Mouse (Mus musculus): ENCODE data around the gene Rffl. TPM values are rescaled to one million over a fixed set of nuclear protein-coding genes. Genes with fewer than 3 reads are reported as not detected.

Rffl gene
- polyA plus RNA-seq, 1 experiment = 12.7 TPM

GRCm38 (mm10) chr11:82901606-82902310, 30.7 kb upstream of the Rffl start:
- no peak overlapping the region for H3K4me3 ChIP-seq (ENCODE audit: insufficient read depth, low read length)
- TF ChIP-seq POLR2A (IDR thresholded peaks at IDR 0.05; ENCODE audit: extremely low read depth, insufficient read depth, low read length) = no peak
- TF ChIP-seq CTCF (IDR thresholded peaks at IDR 0.05; ENCODE audit: extremely low read depth, insufficient read depth, low read length) = no peak

GRCm38 (mm10) chr11:82899720-82900119, 28.7 kb upstream of the Rffl start:
- Histone ChIP-seq H3K4me3 (ENCODE audit: insufficient read depth, low read length) (no peak overlapping the region), H3K27ac (ENCODE audit: insufficient read depth, low read length) (no peak overlapping the region), H3K4me1 (ENCODE audit: control insufficient read depth, insufficient read depth, low read length) (no peaks in the 10 kb centered on the region)
- no peak for TF ChIP-seq CTCF (IDR thresholded peaks at IDR 0.05; ENCODE audit: extremely low read depth, insufficient read depth, low read length)
- TF ChIP-seq POLR2A (IDR thresholded peaks at IDR 0.05; ENCODE audit: extremely low read depth, insufficient read depth, low read length) = no peak

More at GRCm38 (mm10) chr11:82901606-82902310, 30.7 kb upstream of the Rffl start:
- no peak overlapping the region for H3K27ac ChIP-seq (ENCODE audit: insufficient read depth, low read length)
- no peaks in the 10 kb centered on the region for H3K4me1 ChIP-seq (ENCODE audit: control insufficient read depth, insufficient read depth, low read length)

GRCm38 (mm10) chr11:82897478-82897877, 26.5 kb upstream of the Rffl start:
- H3K4me3 ChIP-seq (ENCODE audit: insufficient read depth, low read length) = no peak overlapping the region
- H3K27ac ChIP-seq (ENCODE audit: insufficient read depth, low read length) = no peak overlapping the region
- TF ChIP-seq POLR2A (IDR thresholded peaks at IDR 0.05; ENCODE audit: extremely low read depth, insufficient read depth, low read length) (no peak), CTCF (IDR thresholded peaks at IDR 0.05; ENCODE audit: extremely low read depth, insufficient read depth, low read length) (no peak)
- no peaks in the 10 kb centered on the region for H3K4me1 ChIP-seq (ENCODE audit: control insufficient read depth, insufficient read depth, low read length)

- 0 out of 2 replicates have a peak, but pooled peaks cover 2% of the 10 kb centered on the region for H3K4me1 ChIP-seq (ENCODE audit: control insufficient read depth, insufficient read depth, low read length)
- no peak for TF ChIP-seq CTCF (IDR thresholded peaks at IDR 0.05; ENCODE audit: extremely low read depth, insufficient read depth, low read length)
- TF ChIP-seq POLR2A (IDR thresholded peaks at IDR 0.05; ENCODE audit: extremely low read depth, insufficient read depth, low read length) = no peak
Measured at GRCm38 (mm10) chr11:82891936-82892335, 20.9 kb upstream of the Rffl start, which contains the start of gene Fndc8. TSS of gene Fndc8 (plus strand) at chr11:82892124.

GRCm38 (mm10) chr11:82890342-82890762, 19.3 kb upstream of the Rffl start, which contains the start of gene Rad51d:
TSS of gene Rad51d (minus strand) at chr11:82890614.
- peak; percentile 84 for TF ChIP-seq CTCF (IDR thresholded peaks at IDR 0.05; ENCODE audit: extremely low read depth, insufficient read depth, low read length)
- peak; percentile 70; the same call in 1 of the 2 replicates for TF ChIP-seq POLR2A (IDR thresholded peaks at IDR 0.05; ENCODE audit: extremely low read depth, insufficient read depth, low read length)
- H3K27ac ChIP-seq (ENCODE audit: insufficient read depth, low read length) = no peak within 1 kb of the TSS
- H3K4me3 ChIP-seq (ENCODE audit: insufficient read depth, low read length) = peak within 1 kb of the TSS; percentile 67

More at GRCm38 (mm10) chr11:82891936-82892335, 20.9 kb upstream of the Rffl start, which contains the start of gene Fndc8:
- no peak within 1 kb of the TSS for H3K4me3 ChIP-seq (ENCODE audit: insufficient read depth, low read length)
- no peak within 1 kb of the TSS for H3K27ac ChIP-seq (ENCODE audit: insufficient read depth, low read length)

GRCm38 (mm10) chr11:82889524-82890341, 18.7 kb upstream of the Rffl start:
- H3K4me3 ChIP-seq (ENCODE audit: insufficient read depth, low read length) = peak overlapping the region; percentile 67
- H3K4me1 ChIP-seq (ENCODE audit: control insufficient read depth, insufficient read depth, low read length) = 0 out of 2 replicates have a peak, but pooled peaks cover 2% of the 10 kb centered on the region
- no peak overlapping the region for H3K27ac ChIP-seq (ENCODE audit: insufficient read depth, low read length)
- TF ChIP-seq POLR2A (IDR thresholded peaks at IDR 0.05; ENCODE audit: extremely low read depth, insufficient read depth, low read length) (no peak), CTCF (IDR thresholded peaks at IDR 0.05; ENCODE audit: extremely low read depth, insufficient read depth, low read length) (no peak)

More at GRCm38 (mm10) chr11:82890342-82890762, 19.3 kb upstream of the Rffl start, which contains the start of gene Rad51d:
- H3K4me1 ChIP-seq (ENCODE audit: control insufficient read depth, insufficient read depth, low read length) = 0 out of 2 replicates have a peak, but pooled peaks cover 2% of the 10 kb centered on the region

GRCm38 (mm10) chr11:82888491-82888946, 17.5 kb upstream of the Rffl start:
- no peak for TF ChIP-seq POLR2A (IDR thresholded peaks at IDR 0.05; ENCODE audit: extremely low read depth, insufficient read depth, low read length)
- no peak for TF ChIP-seq CTCF (IDR thresholded peaks at IDR 0.05; ENCODE audit: extremely low read depth, insufficient read depth, low read length)
- H3K4me1 ChIP-seq (ENCODE audit: control insufficient read depth, insufficient read depth, low read length) = 0 out of 2 replicates have a peak, but pooled peaks cover 2% of the 10 kb centered on the region
- H3K27ac ChIP-seq (ENCODE audit: insufficient read depth, low read length) = no peak overlapping the region
- no peak overlapping the region; the same call in 1 of the 2 replicates for H3K4me3 ChIP-seq (ENCODE audit: insufficient read depth, low read length)

GRCm38 (mm10) chr11:82886559-82886958, 15.5 kb upstream of the Rffl start:
- TF ChIP-seq CTCF (IDR thresholded peaks at IDR 0.05; ENCODE audit: extremely low read depth, insufficient read depth, low read length) (no peak), POLR2A (IDR thresholded peaks at IDR 0.05; ENCODE audit: extremely low read depth, insufficient read depth, low read length) (no peak)
- no peak overlapping the region for H3K4me3 ChIP-seq (ENCODE audit: insufficient read depth, low read length)
- no peak overlapping the region for H3K27ac ChIP-seq (ENCODE audit: insufficient read depth, low read length)
- 0 out of 2 replicates have a peak, but pooled peaks cover 2% of the 10 kb centered on the region for H3K4me1 ChIP-seq (ENCODE audit: control insufficient read depth, insufficient read depth, low read length)

GRCm38 (mm10) chr11:82883180-82883579, 12.2 kb upstream of the Rffl start:
- no peak for TF ChIP-seq CTCF (IDR thresholded peaks at IDR 0.05; ENCODE audit: extremely low read depth, insufficient read depth, low read length)
- TF ChIP-seq POLR2A (IDR thresholded peaks at IDR 0.05; ENCODE audit: extremely low read depth, insufficient read depth, low read length) = no peak
- no peak overlapping the region for H3K4me3 ChIP-seq (ENCODE audit: insufficient read depth, low read length)
- H3K4me1 ChIP-seq (ENCODE audit: control insufficient read depth, insufficient read depth, low read length) = no peaks in the 10 kb centered on the region
- no peak overlapping the region for H3K27ac ChIP-seq (ENCODE audit: insufficient read depth, low read length)
